Mouse (Mus musculus) central nervous system, embryonic 11.5 days (tissue): ENCODE measurements around the gene Ccdc71. TPM values are rescaled to one million over a fixed set of nuclear protein-coding genes. Genes with fewer than 3 reads are reported as not detected.

Source experiments
- polyA plus RNA-seq: library from polyadenylated mRNA; depleted of rRNA; stranded (reverse); fragments of >200 nt; gene quantifications from 2 replicates; pipeline ENCODE4 v1.2.3, GENCODE M21; 2012; rRNA removed

Gene Ccdc71
- 25.0 and 28.4 TPM in 2 replicates for polyA plus RNA-seq

DNA sequence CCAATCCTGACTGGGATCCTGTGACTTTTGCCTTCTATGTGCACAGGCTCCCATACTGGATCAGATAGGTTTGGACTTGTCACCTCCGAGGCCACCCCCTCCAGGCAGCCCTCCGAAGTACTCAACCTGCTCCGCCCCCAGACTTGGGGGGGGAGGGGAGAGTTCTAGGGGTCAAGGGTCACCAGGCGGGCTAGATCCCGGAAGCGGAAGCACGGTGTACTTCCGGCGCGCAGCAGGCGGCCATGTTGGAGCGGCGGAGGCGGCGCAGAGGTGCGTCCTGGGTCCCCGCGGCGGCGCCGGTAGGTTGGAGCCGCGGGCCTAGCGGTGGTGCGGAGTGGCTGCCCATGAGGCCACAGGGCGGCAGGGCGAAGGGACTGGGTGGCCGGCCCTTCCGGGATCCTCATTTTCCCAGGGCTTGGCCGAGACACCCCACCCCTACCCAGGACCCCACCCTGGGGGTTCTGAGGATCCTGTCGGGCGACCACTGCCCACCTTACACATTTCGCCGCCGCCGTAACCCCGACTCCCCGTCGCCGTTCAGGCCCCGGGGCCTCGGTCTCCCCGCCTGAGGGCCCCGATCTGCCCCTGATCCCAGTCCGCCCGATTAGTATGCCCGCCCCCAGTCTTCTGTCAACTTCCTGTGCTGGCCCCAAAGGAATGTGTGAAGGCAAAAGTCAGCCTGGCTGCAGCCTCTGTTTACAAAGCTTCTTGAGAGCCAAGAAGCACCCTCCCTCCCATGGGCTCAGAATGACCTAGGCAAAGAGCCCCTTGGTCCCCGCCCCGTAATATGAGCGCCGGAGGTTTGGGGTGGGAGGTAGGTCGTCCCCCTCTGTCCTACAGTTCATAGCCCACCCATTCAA, at the start of gene Ccdc71:
Gene Ccdc71 (plus strand): TSS at position 209 of the 860 bp plus-strand sequence.

DNA sequence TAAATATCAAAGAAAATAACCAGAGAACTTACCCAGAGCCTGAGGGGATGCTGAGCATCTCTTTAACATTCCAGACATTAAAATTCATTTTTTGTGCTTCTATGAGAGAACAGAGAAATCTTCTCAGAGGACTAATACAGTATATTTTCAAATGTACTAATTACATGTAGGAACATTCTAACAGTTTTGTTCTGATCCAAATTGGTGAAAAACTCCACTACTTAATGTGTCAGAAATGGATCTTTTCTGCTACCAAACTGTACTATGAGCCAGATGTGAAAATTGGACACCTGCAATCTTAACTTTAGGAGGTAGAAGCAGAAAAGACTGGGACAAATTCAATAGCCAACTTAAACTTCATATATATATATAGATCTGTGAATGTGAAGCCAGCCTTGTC, 31.9 kb upstream of the Ccdc71 start, which contains the start of gene Ccdc36:
Gene Ccdc36 (minus strand): TSS at position 101 of the 400 bp plus-strand sequence.

DNA sequence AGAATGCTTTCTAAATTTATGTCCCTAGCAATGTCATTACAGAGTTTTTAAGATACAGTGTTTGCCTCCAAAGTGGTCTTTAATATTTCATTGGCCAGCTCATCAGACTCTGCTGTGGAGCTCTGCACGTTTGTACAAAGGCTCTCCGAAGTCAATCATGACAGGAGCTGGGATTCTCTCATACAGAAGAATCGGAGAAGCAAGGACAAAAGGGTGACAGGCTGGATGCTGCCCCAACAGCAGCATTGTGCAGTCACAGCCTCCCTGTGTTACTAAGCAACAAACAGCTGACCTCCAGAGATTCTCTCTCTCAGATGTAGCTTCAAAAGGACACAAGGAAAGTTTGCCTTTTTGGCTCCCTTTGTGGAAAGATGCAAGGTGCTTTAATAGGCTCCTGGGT, 24.1 kb upstream of the Ccdc71 start, which contains the start of gene BC048562:
Gene BC048562 (plus strand): TSS at position 301 of the 400 bp plus-strand sequence.

GRCm38 (mm10) chr9:108461181-108461631, 879 bp downstream of the Ccdc71 start, which contains the start of gene Klhdc8b:
Klhdc8b (minus strand) TSS chr9:108461581.

GRCm38 (mm10) chr9:108479721-108480351, 19.5 kb downstream of the Ccdc71 start, which contains the start of gene Lamb2:
Lamb2 (plus strand) TSS chr9:108479736.

GRCm38 (mm10) chr9:108490559-108491285, 30.4 kb downstream of the Ccdc71 start, which contains the start of gene Usp19:
Usp19 (plus strand) TSS chr9:108490602.

DNA sequence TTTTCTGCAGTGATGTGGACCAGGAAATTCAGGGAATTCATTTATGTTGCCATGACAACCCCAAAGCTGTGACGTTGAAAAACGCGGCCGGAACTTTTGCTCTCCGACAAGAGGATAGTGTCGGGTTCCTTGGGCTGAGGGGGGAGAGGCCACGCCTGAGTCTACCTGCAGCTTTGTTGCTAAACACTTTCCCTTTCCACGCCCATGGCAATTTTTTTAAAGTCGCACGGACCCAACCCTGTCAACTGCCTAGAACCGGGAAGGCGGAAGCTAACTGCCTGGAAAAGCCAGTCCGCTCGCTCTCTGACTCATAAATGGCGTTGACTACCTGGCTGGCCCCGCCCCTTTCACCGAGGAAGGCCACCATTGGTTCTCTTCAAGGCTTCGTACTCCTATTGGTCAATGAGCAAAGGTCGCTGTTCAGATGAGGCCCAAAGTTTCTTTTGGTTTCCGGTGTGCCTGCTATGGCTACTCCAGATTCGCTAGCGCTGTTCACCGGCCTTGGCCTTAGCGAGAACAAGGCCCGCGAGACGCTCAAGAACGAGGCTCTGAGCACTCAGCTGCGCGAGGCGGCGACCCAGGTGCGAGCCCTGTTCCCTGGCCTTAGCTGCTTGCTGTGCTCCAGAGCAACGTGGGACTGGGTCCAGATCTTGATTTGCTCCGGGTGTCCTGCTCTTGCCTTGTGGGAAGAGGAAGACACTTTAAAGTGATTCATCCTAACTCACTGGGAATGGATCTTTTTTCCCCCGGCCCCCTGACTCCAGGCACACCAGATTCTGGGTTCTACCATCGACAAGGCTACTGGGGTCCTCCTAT, 47.5 kb downstream of the Ccdc71 start, which contains the start of gene Qars:
Gene Qars (plus strand): TSS at position 88 of the 816 bp plus-strand sequence.

Other genes with a start within 250 kb of the Ccdc71 start
- gene Dag1, start 196.6 kb upstream of the Ccdc71 start, polyA plus RNA-seq, result 23.8 and 29.4 TPM in 2 replicates
- gene Nicn1, start 170.1 kb upstream of the Ccdc71 start, polyA plus RNA-seq, result 30.2 and 45.5 TPM in 2 replicates
- 40.6 and 51.6 TPM in 2 replicates for gene Amt, start 163.7 kb upstream of the Ccdc71 start, polyA plus RNA-seq
- gene Rhoa, start 154.4 kb upstream of the Ccdc71 start, polyA plus RNA-seq, result 236 and 260 TPM in 2 replicates
- 12.7 and 22.2 TPM in 2 replicates for gene Tcta, start 154.4 kb upstream of the Ccdc71 start, polyA plus RNA-seq
- gene Gpx1, start 121.6 kb upstream of the Ccdc71 start, polyA plus RNA-seq, result 654 and 762 TPM in 2 replicates
- 113 and 120 TPM in 2 replicates for gene Usp4, start 112.7 kb upstream of the Ccdc71 start, polyA plus RNA-seq
- gene 1700102P08Rik, start 67.7 kb upstream of the Ccdc71 start, polyA plus RNA-seq, result 1.4 and 1.8 TPM in 2 replicates
- gene Ccdc36, start 32.0 kb upstream of the Ccdc71 start, polyA plus RNA-seq, result 1.1 and 1.6 TPM in 2 replicates
- gene BC048562, start 24.0 kb upstream of the Ccdc71 start, polyA plus RNA-seq, result not detected in 2 replicates
- 43.0 and 49.4 TPM in 2 replicates for gene Klhdc8b, start 1.1 kb downstream of the Ccdc71 start, polyA plus RNA-seq
- gene Lamb2, start 19.2 kb downstream of the Ccdc71 start, polyA plus RNA-seq, result 67.7 and 81.1 TPM in 2 replicates
- gene Usp19, start 30.1 kb downstream of the Ccdc71 start, polyA plus RNA-seq, result 146 and 160 TPM in 2 replicates
- 239 and 264 TPM in 2 replicates for gene Qars, start 47.2 kb downstream of the Ccdc71 start, polyA plus RNA-seq
- 122 and 154 TPM in 2 replicates for gene Qrich1, start 56.3 kb downstream of the Ccdc71 start, polyA plus RNA-seq
- gene Impdh2, start 99.8 kb downstream of the Ccdc71 start, polyA plus RNA-seq, result 175 and 189 TPM in 2 replicates
- gene Ndufaf3, start 106.9 kb downstream of the Ccdc71 start, polyA plus RNA-seq, result 21.4 and 26.3 TPM in 2 replicates
- 83.0 and 118 TPM in 2 replicates for gene Dalrd3, start 109.4 kb downstream of the Ccdc71 start, polyA plus RNA-seq
- gene Wdr6, start 118.2 kb downstream of the Ccdc71 start, polyA plus RNA-seq, result 129 and 170 TPM in 2 replicates
- gene P4htm, start 137.1 kb downstream of the Ccdc71 start, polyA plus RNA-seq, result 11.8 and 12.4 TPM in 2 replicates
- 45.1 and 49.2 TPM in 2 replicates for gene Arih2, start 188.9 kb downstream of the Ccdc71 start, polyA plus RNA-seq
- 17.2 and 21.2 TPM in 2 replicates for gene Slc25a20, start 201.6 kb downstream of the Ccdc71 start, polyA plus RNA-seq
- 27.2 and 40.2 TPM in 2 replicates for gene Prkar2a, start 228.8 kb downstream of the Ccdc71 start, polyA plus RNA-seq